Mouse (Mus musculus): Measurements from ENCODE around the gene Ypel4. TPM values are rescaled to one million over a fixed set of nuclear protein-coding genes. Genes with fewer than 3 reads are reported as not detected.

Ypel4 gene
- 1 to 10 TPM; 2.8 to 5.5 TPM for total RNA-seq (2023)

DNA sequence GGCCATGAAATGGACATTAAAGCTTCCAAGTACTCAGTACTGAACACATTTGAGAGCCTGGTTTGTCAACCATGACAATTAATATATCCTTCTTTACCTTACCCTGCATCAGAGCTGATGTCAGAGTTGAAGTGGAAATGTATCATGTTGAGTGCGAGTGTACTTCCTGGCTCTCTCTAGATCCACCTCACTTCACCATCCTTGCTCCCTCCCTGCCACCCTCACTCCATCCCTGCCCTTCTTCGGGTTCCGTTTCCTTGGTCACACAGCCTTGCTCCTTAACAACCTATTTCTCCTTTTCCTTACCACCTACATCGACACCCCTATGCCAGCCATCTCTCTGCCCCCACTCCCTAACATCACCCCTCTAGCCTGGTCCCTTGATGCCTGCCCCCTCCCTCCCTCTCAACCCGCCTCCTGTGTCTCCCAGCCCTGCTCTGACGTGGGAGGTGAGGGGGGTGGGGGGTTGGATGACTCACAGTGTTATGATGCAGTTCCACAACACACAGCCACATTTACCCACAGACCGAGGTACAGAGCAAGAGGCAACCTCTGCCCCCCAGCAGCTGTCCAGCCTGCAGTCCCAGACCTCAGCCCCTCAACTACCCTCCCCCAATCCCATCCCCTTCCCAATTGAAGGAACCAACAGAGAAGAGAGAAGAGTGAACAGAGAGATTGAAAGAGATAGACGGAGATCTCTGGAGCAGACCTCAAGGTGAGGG lies at the start of gene Ypel4:
Gene Ypel4 (plus strand): TSS at position 480 of the 722 bp plus-strand sequence.

DNA sequence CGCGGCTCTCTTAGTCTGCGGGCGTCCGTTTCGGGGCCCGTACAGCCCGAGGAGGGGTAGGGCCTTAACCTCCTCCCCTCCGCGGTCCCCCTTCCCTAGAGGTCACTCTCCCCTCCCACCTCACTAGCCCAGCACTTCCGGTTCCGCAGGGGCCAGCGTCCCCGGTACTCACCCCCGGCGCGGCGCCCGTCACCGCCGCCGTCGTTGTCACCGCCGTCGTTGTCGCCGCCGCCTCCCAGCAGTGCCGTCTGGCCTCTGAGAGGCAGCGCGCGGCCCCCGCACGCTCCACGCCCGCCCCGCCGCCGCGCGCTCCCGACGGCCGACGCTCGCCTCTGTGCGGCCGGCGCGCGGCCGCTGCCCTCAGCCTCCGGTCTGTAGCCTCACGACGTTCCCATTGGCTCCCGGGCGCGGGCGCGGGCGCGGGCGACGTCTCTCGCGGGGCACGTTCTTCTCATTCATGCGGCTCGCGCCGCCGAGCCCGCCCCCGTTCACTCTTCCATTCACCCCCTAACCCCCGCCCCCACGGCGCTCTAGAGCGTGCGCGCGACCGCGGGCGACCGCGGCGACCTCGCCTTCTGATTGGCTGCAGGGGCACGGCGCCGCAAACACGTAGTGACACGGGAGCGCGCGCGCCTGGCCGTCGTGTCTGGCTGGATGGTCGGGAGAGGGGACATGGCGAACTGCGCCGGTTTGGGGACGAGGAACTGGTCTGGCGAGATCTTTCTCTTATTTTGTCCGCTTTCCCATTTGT lies 18.9 kb upstream of the Ypel4 start, which contains the start of gene Zdhhc5:
Gene Zdhhc5 (minus strand): TSS at position 370 of the 751 bp plus-strand sequence.

DNA sequence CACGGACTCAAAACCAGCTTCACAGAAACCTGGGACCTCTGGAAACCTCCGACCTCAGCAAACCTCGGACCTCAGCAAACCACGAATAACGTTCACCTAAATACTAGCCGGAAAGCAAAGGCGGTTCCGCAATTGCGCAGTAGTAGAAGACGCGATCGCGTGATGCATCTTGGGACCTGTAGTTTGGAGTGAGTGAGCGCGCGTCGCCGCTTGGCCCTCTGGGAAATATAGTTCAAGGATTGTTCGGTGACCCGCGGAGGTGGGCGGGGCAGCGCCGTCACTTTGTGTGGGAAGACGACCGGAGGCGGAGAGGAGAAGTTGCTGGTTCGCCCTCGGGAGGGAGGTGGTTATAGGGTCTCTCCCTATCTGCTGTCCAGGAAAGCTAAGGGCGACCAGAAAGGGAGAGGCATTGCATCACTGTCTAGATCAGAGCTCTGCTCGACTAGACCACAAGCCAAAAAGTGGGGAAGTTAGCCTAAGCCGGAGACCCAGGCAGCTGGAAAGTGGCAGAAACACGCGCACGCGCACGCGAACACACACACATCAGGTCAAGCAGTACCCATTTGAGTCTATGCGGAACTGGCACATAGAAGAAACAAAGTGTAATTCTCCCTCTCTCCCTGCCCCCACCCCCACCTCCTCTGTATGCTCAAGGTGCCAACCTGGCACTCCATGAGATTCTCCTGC lies 6.5 kb upstream of the Ypel4 start, which contains the start of gene Clp1:
Gene Clp1 (minus strand): TSS at position 179 of the 687 bp plus-strand sequence.

DNA sequence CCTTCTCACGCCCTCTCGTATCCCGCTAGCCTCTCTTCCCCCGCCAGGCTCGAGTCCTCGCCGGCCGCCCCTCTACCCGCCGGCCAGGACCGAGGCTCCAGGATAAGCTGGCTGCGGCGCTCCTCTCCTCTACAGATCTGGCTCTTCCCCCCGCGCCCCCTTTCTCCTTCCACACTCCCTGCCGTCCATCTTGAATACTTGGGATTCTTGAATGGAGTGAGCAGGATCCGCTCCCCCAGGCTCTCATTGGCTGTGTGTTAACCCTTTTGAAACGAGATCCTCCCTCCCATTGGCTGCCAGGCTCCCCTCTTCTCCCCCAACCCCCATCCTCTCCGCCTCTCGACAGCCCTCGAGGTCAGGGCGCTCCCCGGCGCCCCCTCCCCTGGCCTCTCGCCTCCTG lies 9.7 kb downstream of the Ypel4 start, which contains the start of gene Gm19426:
Gene Gm19426 (minus strand): TSS at position 95 of the 400 bp plus-strand sequence.

DNA sequence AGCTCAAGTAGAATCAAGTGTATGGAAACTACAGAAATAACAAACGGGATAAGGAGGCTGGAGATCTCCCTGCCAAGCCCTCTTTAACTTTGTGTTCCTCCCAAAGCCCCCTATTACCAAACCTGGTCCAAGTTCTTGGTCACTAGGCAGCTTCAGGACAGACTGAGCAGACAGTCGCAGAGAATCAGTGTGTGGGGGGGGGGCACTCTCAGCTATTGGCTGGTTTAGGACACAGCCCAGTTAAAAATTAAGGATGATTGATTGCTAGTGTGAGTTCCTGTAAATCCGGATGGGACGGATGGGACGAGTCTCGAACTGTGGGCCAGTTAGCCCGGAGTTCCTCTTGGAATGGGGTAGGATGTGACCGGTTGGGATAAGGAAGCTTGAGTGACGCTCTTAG lies 41.4 kb downstream of the Ypel4 start, which contains the start of gene Serping1:
Gene Serping1 (minus strand): TSS at position 204 of the 400 bp plus-strand sequence.

Other genes starting within 250 kb of the Ypel4 start
- 10 to 100 TPM; 13.2 to 17.4 TPM for gene Ctnnd1, start 83.3 kb upstream of the Ypel4 start, total RNA-seq (2023)
- under 1 TPM in 1 of 2 experiments, not detected in 1; 0.18 TPM for gene Btbd18, start 75.0 kb upstream of the Ypel4 start, total RNA-seq (2023)
- 10 to 100 TPM; 46.1 to 47.8 TPM for gene Selenoh, start 63.3 kb upstream of the Ypel4 start, total RNA-seq (2023)
- not detected for gene Gm28635, start 56.0 kb upstream of the Ypel4 start, total RNA-seq (2023)
- gene Med19, start 55.7 kb upstream of the Ypel4 start, total RNA-seq (2023), result 10 to 100 TPM in 1 of 2 experiments, 1 to 10 TPM in 1; 8.3 to 10.0 TPM
- 10 to 100 TPM; 16.9 to 22.5 TPM for gene Tmx2, start 54.9 kb upstream of the Ypel4 start, total RNA-seq (2023)
- gene Zdhhc5, start 18.9 kb upstream of the Ypel4 start, total RNA-seq (2023), result 10 to 100 TPM; 41.2 to 41.4 TPM
- 10 to 100 TPM; 16.9 to 19.8 TPM for gene Clp1, start 6.7 kb upstream of the Ypel4 start, total RNA-seq (2023)
- not detected for gene Gm19426, start 9.6 kb downstream of the Ypel4 start, total RNA-seq (2023)
- gene Serping1, start 41.4 kb downstream of the Ypel4 start, total RNA-seq (2023), result under 1 TPM; 0.38 to 0.55 TPM
- gene Ube2l6, start 64.8 kb downstream of the Ypel4 start, total RNA-seq (2023), result 10 to 100 TPM; 24.8 to 32.7 TPM
- gene Smtnl1, start 88.6 kb downstream of the Ypel4 start, total RNA-seq (2023), result not detected
- 1 to 10 TPM; 6.8 to 7.5 TPM for gene Timm10, start 92.9 kb downstream of the Ypel4 start, total RNA-seq (2023)
- gene Slc43a1, start 104.8 kb downstream of the Ypel4 start, total RNA-seq (2023), result 10 to 100 TPM; 12.0 to 18.7 TPM
- not detected for gene Rtn4rl2, start 152.7 kb downstream of the Ypel4 start, total RNA-seq (2023)
- gene Slc43a3, start 202.5 kb downstream of the Ypel4 start, total RNA-seq (2023), result 10 to 100 TPM; 56.8 to 83.3 TPM
- gene Prg2, start 246.4 kb downstream of the Ypel4 start, total RNA-seq (2023), result 100 to 1,000 TPM in 1 of 2 experiments, 10 to 100 TPM in 1; 99.9 to 438 TPM

Data from neutrophil, adult 83 days (primary cell).